Mouse (Mus musculus) liver, embryonic 14.5 days (tissue): ENCODE measurements at regions not wholly inside any gene's neighbourhood (a gene's known extent, or its start where the extent isn't known, plus 50 kb on each side); places are given as distances from the start of the nearest gene placed in this dataset.

Source experiments
- CTCF ChIP-seq: IDR thresholded peaks from 2 replicates; pipeline ENCODE4 v1.5.1; 2016; ENCODE audit warnings: antibody characterized with exemption, low read depth, control low read depth
- EP300 ChIP-seq: IDR thresholded peaks from 2 replicates; pipeline ENCODE4 v1.6.1; 2016; ENCODE audit warnings: antibody characterized with exemption, low read depth

DNA sequence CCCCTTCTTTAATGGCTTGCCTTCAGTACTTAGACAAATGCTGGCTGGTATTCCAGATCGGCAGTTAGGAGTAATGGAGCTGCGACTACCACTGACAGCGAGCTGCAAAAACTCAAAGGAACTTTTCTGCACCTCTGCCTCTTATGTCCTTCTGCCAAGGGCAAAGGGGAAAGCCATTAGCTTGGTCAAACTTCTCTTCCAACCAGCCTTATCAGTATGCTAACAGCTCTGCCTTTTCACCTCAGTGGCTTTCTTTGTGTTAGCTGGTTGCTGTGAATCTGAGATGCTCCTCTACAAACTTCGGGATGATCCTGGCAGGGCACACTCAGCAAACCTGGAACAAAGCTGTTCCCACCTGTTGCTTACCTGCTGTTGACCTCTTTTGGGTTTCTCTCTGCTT is 89.4 kb upstream of the Hs6st1 start:
- no peak for TF ChIP-seq CTCF
- TF ChIP-seq EP300, result no peak
